Mouse (Mus musculus) small intestine, adult 2 months (tissue): ENCODE measurements around the gene Ppp1r14b. TPM values are rescaled to one million over a fixed set of nuclear protein-coding genes. Genes with fewer than 3 reads are reported as not detected.

ENCODE experiments used
- H3K27ac ChIP-seq: fragments of 200-500 bp; 2 replicates; pipeline ENCODE4 v1.5.1; 2012; ENCODE audit warnings: low read depth, low read length, control low read depth, inconsistent platforms; ENCODE audit not compliant: insufficient read depth
- H3K27me3 ChIP-seq: fragments of 200-500 bp; 2 replicates; pipeline ENCODE4 v1.6.1; 2012; ENCODE audit warnings: mild to moderate bottlenecking, moderate library complexity, low read length, inconsistent platforms; ENCODE audit not compliant: control insufficient read depth, insufficient read depth
- H3K36me3 ChIP-seq: fragments of 200-500 bp; 2 replicates; pipeline ENCODE4 v1.6.1; 2012; ENCODE audit warnings: mild to moderate bottlenecking, low read length, control low read depth, inconsistent platforms; ENCODE audit not compliant: control insufficient read depth, insufficient read depth
- H3K4me1 ChIP-seq: fragments of 200-500 bp; 2 replicates; pipeline ENCODE4 v1.6.1; 2012; ENCODE audit warnings: low read length, inconsistent platforms, mixed read lengths; ENCODE audit not compliant: control insufficient read depth, insufficient read depth, insufficient read length
- H3K4me3 ChIP-seq: fragments of 200-500 bp; 2 replicates; pipeline ENCODE4 v1.5.1; 2012; ENCODE audit warnings: low read depth, mild to moderate bottlenecking, control low read depth, inconsistent platforms, low read length, moderate library complexity
- CTCF ChIP-seq: fragments of 200-500 bp; IDR thresholded peaks from 2 replicates; pipeline ENCODE4 v1.5.1; 2012; ENCODE audit warnings: low read depth, mild to moderate bottlenecking, control low read depth, inconsistent platforms, low read length, moderate library complexity, mixed read lengths; ENCODE audit not compliant: insufficient replicate concordance, insufficient read length; ENCODE audit errors: extremely low read depth
- POLR2A ChIP-seq: fragments of 200-500 bp; IDR thresholded peaks from 2 replicates; pipeline ENCODE4 v1.6.1; 2012; ENCODE audit warnings: low read depth, mild to moderate bottlenecking, control low read depth, inconsistent platforms, low read length, moderate library complexity
- WGBS: fragments of 180-500 bp; shearing (Covaris S2); methylation state at CpG from one replicate; pipeline ENCODE4 v1.1.7; 2018; 5-methylcytosine and 5-hydroxymethylcytosine counted together
- polyA plus RNA-seq: library from polyadenylated mRNA; depleted of rRNA; stranded (reverse); fragments of >200 nt; gene quantifications from 2 replicates; pipeline ENCODE4 v1.2.3, GENCODE M21; 2012

Gene Ppp1r14b
- polyA plus RNA-seq, 1 experiment = 100 TPM

DNA sequence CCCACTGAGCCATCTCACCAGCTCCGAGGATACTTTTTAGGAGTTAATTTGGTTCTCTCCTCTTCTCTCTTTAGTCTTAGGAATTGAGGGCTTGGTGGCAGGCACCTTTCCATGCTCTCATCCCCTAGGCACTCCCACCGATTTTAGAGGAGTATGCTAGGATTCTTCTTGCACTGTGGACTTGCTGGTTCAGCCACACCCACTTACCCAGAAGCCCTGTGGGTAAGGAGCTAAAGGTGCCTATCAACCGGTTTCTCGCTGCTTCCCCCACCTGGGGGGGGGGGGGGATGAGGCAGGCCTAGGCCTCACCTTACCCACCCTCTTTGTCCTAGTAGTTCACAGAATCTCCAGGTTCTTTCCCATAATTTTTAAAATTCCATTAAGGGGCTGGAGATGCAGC lies 27.0 kb upstream of the Ppp1r14b start:
- no peak for TF ChIP-seq CTCF
- TF ChIP-seq POLR2A = no peak
- Histone ChIP-seq H3K27ac (no peak overlapping the region), H3K27me3 (no peaks in the 10 kb centered on the region), H3K4me3 (no peak overlapping the region), H3K4me1 (peaks cover 32% of the 10 kb centered on the region), H3K36me3 (peaks cover 4% of the 10 kb centered on the region)
- 58% methylated on average over 4 of the region's 4 CpGs for WGBS

DNA sequence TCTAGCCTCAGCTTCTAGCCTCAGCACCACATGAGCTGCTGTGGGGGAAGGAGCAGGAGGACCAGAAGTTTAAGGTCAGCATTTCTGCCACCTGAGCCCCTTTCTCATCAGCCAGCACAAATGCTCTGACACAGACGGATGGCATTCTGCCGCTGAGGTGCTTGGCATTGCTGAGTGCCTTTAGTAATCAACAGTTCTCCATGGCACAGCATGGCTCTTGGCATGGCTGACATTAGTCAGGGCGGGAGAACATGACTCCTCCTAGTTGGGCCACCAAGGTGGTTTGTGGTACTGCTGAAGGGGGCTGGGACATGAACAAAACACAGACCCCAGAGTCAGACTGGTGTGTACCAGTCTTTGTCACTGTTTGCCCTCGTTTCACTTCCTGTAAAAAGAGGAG lies 26.6 kb upstream of the Ppp1r14b start:
- no peak overlapping the region for H3K4me3 ChIP-seq
- TF ChIP-seq POLR2A (no peak), CTCF (no peak)
- peaks cover 33% of the 10 kb centered on the region for H3K4me1 ChIP-seq
- H3K36me3 ChIP-seq = peaks cover 8% of the 10 kb centered on the region
- H3K27ac ChIP-seq = 0 out of 2 replicates have a peak overlapping the region, but pooled peaks have one; percentile 53
- H3K27me3 ChIP-seq = no peaks in the 10 kb centered on the region
- WGBS = 86% methylated on average over 4 of the region's 4 CpGs

DNA sequence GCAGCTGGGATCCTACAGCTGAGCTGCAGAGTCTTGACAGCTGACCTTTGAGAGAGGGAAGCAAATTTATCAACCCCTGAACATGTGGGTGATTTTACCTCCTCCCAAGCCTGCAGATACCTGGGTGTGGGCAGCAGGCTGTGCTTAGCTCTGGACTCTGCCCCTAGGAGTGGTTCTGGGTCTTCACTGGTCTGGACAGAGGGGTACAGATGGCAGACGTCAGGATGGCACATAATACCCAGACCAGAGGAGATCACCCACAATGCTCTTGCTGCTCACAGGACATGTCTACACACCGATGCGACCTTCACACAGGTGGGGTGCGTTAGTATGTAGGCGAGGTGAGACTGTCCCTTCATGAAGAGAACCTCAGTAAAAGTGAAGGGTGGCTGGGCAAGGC lies 25.2 kb upstream of the Ppp1r14b start:
- peak overlapping the region; percentile 94 for H3K27ac ChIP-seq
- WGBS = 43% methylated on average over 5 of the region's 5 CpGs
- H3K4me3 ChIP-seq = peak overlapping the region; percentile 40

DNA sequence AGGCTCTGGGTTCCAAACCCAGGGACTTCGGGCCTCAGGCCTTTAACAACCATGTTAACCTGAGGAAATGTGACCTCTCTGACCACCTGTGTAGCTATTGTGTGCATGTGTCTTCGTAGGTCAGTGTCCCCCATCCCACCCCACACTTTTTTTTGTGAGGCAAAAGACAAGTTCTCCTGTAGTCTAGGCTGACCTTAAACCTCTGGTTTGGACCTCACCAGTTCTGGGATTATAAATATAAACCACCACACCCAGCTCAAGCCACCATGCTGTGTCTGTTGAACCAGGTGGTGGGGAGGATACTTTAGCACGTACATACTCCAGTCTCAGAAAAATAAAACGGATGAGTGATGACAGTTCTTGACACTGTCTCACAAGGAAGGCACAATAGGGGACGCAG lies 24.8 kb upstream of the Ppp1r14b start:
- H3K4me1 ChIP-seq = peaks cover 41% of the 10 kb centered on the region

More for the DNA sequence above, 25.2 kb upstream of the Ppp1r14b start:
- H3K36me3 ChIP-seq = peaks cover 22% of the 10 kb centered on the region
- H3K27me3 ChIP-seq = no peaks in the 10 kb centered on the region
- peaks cover 41% of the 10 kb centered on the region for H3K4me1 ChIP-seq
- no peak for TF ChIP-seq POLR2A
- no peak for TF ChIP-seq CTCF

DNA sequence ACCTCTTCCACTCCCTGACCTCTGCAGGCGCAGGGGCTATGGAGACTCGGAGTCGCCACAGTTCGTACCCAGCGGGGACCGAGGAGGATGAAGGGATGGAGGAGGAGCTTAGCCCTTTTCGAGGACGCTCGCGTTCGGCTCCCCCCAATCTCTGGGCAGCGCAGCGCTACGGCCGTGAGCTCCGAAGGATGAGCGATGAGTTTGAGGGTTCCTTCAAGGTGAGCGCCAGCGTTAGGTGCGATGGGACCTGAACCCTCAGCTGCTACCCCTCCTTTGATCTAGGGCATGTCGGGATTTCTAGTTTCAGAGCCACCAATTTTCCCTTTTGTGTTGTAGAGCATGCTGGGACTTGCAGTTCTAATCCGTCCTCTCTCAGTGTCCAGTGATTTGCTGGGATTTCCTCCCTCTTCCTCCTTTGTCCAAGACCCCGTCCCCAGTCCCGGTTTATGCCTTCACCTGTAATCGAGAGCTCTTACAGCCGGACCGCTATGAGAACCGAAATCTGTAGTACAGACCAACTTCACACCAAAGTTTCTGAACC lies 24.1 kb upstream of the Ppp1r14b start:
- H3K4me1 ChIP-seq = peaks cover 47% of the 10 kb centered on the region

More for the DNA sequence above, 24.8 kb upstream of the Ppp1r14b start:
- Histone ChIP-seq H3K4me3 (peak overlapping the region; percentile 40), H3K27ac (peak overlapping the region; percentile 94), H3K36me3 (peaks cover 26% of the 10 kb centered on the region), H3K27me3 (no peaks in the 10 kb centered on the region)
- TF ChIP-seq CTCF (no peak), POLR2A (no peak)
- 46% methylated on average over 5 of the region's 5 CpGs for WGBS

DNA sequence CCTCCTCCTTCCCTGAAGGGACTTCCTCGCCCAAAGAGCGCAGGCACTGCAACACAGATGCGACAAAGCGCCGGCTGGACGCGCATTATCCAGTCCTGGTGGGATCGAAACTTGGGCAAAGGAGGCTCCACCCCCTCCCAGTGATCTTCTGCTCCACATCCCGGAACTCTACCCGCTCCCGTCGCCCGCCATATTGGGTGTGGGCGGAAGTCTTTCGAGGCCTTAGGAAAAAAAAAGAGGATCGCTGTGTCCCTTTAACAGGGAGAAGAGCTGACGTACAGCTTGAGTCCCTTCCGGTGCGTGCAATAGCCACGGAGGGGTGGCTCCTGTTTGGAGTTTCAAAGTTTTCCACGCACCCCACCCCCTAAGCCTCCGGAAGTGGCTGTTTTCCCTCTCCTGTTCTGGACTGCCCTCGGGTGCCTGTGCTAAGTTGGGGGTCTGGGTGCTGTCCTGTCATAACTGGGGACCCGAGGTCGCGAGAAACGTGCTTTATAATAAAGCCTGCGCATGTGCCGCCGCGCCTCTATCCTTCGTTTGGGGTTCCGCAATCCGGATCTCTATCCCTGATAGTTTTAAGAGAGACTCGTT lies 23.3 kb upstream of the Ppp1r14b start:
- 1% methylated on average over 35 of the region's 35 CpGs for WGBS
- TF ChIP-seq CTCF (peak; percentile 17; the same call in 1 of the 2 replicates), POLR2A (no peak; the same call in none of the 2 replicates)
- H3K27me3 ChIP-seq = no peaks in the 10 kb centered on the region
- peak overlapping the region; percentile 94 for H3K27ac ChIP-seq
- H3K4me1 ChIP-seq = peaks cover 50% of the 10 kb centered on the region
- peaks cover 41% of the 10 kb centered on the region for H3K36me3 ChIP-seq
- peak overlapping the region; percentile 70 for H3K4me3 ChIP-seq

More for the DNA sequence above, 24.1 kb upstream of the Ppp1r14b start:
- Histone ChIP-seq H3K27me3 (no peaks in the 10 kb centered on the region), H3K4me3 (peak overlapping the region; percentile 70), H3K27ac (peak overlapping the region; percentile 94), H3K36me3 (peaks cover 33% of the 10 kb centered on the region)
- WGBS = 1% methylated on average over 28 of the region's 28 CpGs
- TF ChIP-seq POLR2A (peak; percentile 34; the same call in 1 of the 2 replicates), CTCF (no peak)

DNA sequence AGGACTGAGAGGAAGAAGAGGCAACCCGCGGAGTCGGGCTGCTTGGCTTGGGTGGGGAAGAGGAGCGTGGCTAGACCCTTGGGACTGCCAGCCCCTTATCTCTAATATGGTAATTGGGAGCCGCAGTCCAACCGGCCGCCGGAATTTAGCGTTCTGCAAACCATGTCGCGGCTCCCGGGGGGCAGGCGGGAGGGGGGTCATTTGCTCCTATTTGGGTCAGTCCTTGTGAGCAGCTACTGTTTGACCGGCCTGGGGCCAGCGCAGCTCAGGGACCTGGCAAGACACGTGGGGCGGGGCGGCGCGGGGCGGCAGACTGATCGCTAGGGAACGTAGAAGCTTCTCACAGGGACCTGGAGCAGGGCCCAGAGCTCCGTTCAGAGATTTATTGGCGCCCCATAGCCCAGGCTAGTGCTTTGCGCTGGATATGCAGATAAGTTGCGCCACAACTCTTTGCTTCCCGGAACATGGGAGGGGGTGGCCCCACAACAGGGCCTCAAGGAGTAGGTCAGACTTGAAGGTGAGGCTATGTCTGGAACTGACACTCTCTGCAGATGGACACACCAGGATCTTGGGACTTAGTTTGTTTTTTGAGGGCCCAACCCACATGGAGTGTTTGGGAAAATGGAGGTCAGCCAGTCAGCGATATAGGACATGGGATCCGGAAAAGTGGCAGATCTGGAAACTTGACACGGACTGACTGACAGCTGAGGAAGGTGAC lies 22.6 kb upstream of the Ppp1r14b start:
- Histone ChIP-seq H3K36me3 (peaks cover 48% of the 10 kb centered on the region), H3K4me1 (peaks cover 47% of the 10 kb centered on the region), H3K4me3 (peak overlapping the region; percentile 70), H3K27me3 (no peaks in the 10 kb centered on the region), H3K27ac (peak overlapping the region; percentile 94)
- 3% methylated on average over 31 of the region's 31 CpGs for WGBS
- no peak for TF ChIP-seq CTCF
- TF ChIP-seq POLR2A = no peak; the same call in 1 of the 2 replicates
